Mouse (Mus musculus) bone marrow macrophage, adult 2 months (primary cell): ENCODE results near the gene Zbtb8os.

Experiments used
- CTCF ChIP-seq: IDR thresholded peaks from 2 replicates; pipeline ENCODE4 v1.5.1; 2012; ENCODE audit warnings: low read depth, mild to moderate bottlenecking, low read length, moderate library complexity
- POLR2A ChIP-seq: IDR thresholded peaks from 2 replicates; pipeline ENCODE4 v1.6.1; 2012; ENCODE audit warnings: mild to moderate bottlenecking, low read depth, low read length, borderline replicate concordance

DNA sequence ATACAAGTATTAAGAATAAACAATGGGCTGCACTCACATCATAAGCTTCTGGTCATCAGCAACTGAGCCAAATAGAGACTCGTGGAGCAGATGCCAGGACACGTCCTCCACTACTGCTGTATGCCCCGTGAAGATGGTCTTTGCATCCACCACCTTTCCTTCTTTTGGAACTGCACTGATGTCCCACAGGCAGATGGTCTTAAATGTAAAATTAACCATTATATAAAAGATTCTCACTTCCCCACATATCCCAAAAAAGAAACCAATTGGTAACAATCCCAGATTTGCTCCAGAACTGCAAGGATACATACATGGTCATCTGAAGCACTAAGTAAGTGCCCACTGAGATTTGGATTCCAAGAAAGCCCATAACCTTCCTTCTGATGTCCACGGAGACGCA is 13.5 kb upstream of the Zbtb8os start:
- no peak for TF ChIP-seq CTCF
- TF ChIP-seq POLR2A, result no peak
